Mouse (Mus musculus): ENCODE measurements around the gene Plppr3. TPM values are rescaled to one million over a fixed set of nuclear protein-coding genes. Genes with fewer than 3 reads are reported as not detected.

Gene Plppr3
- total RNA-seq, 2 experiments from 2014 or later: 0.53 to 0.89 TPM

GRCm38 (mm10) chr10:79873313-79873712 is 1.1 kb downstream of the Plppr3 start:
- no peak for DNase-seq
- intact Hi-C loops (cut with DNase I): no loop called here

DNA sequence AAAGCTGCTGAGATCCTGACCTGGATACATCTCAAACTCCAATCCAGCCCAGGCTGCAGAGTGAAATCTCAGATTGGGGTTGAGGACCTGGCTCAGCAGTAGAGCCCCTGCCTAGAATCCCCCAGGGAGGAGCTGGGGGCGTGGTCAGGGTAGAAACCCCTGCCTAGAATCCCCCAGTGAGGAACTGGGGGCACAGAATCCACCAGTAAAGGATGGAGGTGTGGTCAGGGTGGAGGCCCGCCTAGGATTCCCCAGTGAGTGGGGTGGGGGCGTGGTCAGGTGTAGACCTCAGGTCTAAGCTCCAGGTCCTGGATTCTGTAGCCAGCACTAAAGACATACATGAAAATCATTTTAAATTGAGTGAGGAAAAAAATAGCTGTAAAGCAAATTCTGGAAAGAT is 1.6 kb downstream of the Plppr3 start:
- intact Hi-C loops (cut with DNase I): no loop called here
- DNase-seq: no peak

DNA sequence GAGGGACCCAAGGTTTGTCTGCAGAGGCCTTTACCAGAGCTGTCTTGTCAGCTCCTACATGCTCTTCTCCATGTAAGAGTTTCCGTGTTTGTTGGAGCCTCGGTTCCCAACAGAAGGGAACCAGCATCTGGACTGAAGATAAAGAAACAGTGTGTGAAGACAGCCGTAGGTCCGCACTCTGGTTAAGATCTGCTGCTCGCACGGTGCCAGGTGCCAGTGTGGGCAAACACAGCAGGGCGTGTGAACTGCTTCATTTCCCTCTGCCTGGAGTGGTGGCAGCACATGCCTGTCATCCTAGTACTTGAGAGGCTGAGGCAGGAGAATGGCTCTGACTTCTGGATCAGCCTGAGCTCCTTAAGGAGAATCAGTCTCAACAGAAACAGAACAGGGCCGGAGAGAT is 2.6 kb downstream of the Plppr3 start:
- intact Hi-C loops (cut with DNase I): no loop called here
- no peak for DNase-seq

- intact Hi-C loops (cut with DNase I): loop anchor here (5.0 kb wide), 1 partner anchor 34 kb away; no protein-coding TSS in a partner anchor
- DNase-seq: no peak
These were observed 7.8 kb downstream of the Plppr3 start for GRCm38 (mm10) chr10:79866601-79867000.

DNA sequence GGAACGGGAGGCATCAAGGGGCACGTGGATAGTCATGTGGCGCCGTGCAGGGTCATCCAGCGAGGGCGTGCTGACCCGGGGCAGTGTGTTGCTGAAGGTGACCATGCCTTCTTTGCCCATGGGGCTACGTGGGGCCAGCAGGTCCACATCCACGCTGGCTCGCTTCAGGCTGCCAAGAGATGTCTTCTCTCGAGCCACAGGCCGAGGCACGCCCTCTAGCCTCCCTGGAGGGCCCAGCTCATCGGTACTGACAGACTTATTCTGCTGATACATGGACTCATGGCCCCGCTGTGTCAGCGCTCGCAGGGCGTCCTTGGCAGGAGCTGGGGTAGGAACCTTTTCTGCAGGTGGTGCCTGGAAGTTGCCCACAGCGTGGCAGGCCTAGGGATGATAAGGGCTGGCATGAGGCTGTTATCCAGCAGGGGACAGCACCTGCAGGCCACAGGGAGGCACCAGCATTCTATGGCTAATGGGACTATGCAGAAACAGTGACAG is 8.6 kb downstream of the Plppr3 start:
- DNase-seq: peak; percentile 54
- intact Hi-C loops (cut with DNase I): loop anchor here (5.0 kb wide), 1 partner anchor 34 kb away; no protein-coding TSS in a partner anchor

- no peak for DNase-seq
- intact Hi-C loops (cut with DNase I): loop anchor here (5.0 kb wide), 1 partner anchor 33 kb away; no protein-coding TSS in a partner anchor
These were observed 9.2 kb downstream of the Plppr3 start for GRCm38 (mm10) chr10:79865189-79865601.

- DNase-seq: no peak
- intact Hi-C loops (cut with DNase I): loop anchor here (5.0 kb wide), 1 partner anchor 32 kb away; no protein-coding TSS in a partner anchor
These were observed 9.9 kb downstream of the Plppr3 start for GRCm38 (mm10) chr10:79864351-79865188.

DNA sequence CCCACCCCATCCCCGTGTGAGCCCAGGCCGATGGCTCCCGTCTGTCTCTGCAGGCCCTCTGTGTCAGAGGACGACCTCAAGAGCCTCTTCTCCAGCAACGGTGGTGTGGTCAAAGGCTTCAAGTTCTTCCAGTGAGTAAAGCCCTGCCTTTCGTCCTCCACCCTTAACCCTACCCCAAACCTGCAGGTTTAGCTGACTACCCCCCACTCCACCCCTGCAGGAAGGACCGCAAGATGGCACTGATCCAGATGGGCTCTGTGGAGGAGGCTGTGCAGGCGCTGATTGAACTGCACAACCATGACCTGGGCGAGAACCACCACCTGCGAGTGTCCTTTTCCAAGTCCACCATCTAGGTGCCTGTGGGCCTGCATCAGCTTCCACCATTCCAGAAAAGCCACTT is 11.5 kb downstream of the Plppr3 start:
- intact Hi-C loops (cut with DNase I): no loop called here
- DNase-seq: no peak

- DNase-seq: no peak
- intact Hi-C loops (cut with DNase I): no loop called here
These were observed 12.2 kb downstream of the Plppr3 start for GRCm38 (mm10) chr10:79862049-79862788.

DNA sequence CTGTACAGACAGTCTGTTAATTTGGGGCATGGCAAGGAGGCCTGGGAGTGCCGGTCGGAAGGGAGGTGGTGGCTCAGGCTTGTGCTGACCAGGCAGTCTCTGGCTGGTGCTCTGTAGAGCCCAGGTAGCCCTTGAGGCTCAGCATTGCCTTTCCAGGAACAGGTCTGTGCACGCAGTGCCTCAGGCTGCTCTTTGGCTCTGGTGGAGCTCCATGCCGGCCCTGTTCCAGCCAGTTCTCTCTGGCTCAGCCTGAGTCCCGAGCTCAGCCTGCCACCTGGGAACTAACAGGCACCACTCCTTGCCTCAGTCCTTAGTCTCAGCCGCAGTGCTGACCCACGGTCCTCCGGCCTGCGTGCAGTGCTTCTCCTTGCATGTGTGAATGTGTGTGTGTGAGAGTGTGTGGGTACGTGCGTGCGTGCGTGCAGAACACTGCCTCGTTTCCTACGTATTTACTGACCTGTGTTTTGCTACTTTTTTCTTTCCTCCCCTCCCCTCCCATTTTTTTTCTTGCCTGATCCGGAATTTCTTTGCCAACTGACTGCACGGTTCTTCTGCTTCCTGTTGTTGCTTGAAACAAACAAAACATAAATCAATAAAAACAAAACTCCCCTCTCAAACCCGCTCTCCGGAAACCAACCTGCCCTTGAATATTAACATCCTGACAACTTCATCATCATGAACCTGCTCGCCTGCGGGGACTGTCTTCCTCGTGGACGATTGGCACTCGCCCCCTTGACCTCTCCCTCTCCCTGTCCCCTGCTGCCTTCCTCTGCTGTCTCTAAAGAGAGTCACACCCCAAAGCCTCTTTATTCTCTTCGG is 13.0 kb downstream of the Plppr3 start:
- intact Hi-C loops (cut with DNase I): no loop called here
- no peak for DNase-seq

GRCm38 (mm10) chr10:79860079-79860911 is 14.1 kb downstream of the Plppr3 start:
- intact Hi-C loops (cut with DNase I): no loop called here
- no peak for DNase-seq

DNA sequence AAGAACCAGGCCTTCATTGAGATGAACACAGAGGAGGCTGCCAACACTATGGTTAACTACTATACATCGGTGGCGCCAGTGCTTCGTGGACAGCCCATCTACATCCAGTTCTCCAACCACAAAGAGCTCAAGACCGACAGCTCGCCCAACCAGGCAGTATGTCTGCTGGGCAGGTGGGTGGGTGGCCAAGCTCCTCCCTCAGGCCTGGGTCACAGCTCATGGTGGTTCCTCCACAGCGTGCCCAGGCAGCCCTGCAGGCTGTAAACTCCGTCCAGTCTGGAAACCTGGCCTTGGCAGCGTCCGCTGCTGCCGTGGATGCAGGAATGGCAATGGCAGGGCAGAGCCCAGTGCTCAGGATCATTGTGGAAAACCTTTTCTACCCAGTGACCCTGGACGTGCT is 15.3 kb downstream of the Plppr3 start:
- peak in 1 of 2 experiments; percentile 54 for DNase-seq
- intact Hi-C loops (cut with DNase I): loop anchor here (5.0 kb wide), 1 partner anchor 283 kb away; the partner anchor contains the start of gene Cbarp

- intact Hi-C loops (cut with DNase I): loop anchor here (5.0 kb wide), 1 partner anchor 284 kb away; the partner anchor contains the start of gene Cbarp
- peak; percentile 86 to 88 for DNase-seq
These were observed 15.9 kb downstream of the Plppr3 start for GRCm38 (mm10) chr10:79858416-79859074.

- intact Hi-C loops (cut with DNase I): loop anchor here (5.0 kb wide), 1 partner anchor 284 kb away; the partner anchor contains the start of gene Cbarp
- DNase-seq: no peak
These were observed 16.5 kb downstream of the Plppr3 start for GRCm38 (mm10) chr10:79857894-79858293.

GRCm38 (mm10) chr10:79857452-79857811 is 17.0 kb downstream of the Plppr3 start:
- DNase-seq: peak; percentile 77 to 81
- intact Hi-C loops (cut with DNase I): loop anchor here (5.0 kb wide), 1 partner anchor 285 kb away; the partner anchor contains the start of gene Cbarp

GRCm38 (mm10) chr10:79856704-79857451 is 17.6 kb downstream of the Plppr3 start:
- intact Hi-C loops (cut with DNase I): loop anchor here (5.0 kb wide), 1 partner anchor 285 kb away; the partner anchor contains the start of gene Cbarp
- DNase-seq: no peak

GRCm38 (mm10) chr10:79856280-79856679 is 18.2 kb downstream of the Plppr3 start:
- DNase-seq: no peak
- intact Hi-C loops (cut with DNase I): loop anchor here (5.0 kb wide), 1 partner anchor 286 kb away; the partner anchor contains the start of gene Cbarp

All from heart, postnatal 10 days (tissue).